Mouse (Mus musculus) forelimb bud, embryonic 11.5 days (tissue): ENCODE data around the gene Sncg.
A peak's percentile ranks its signal among the peaks of the same experiment; 100 is the strongest.
"Not testable (repeated sequence)": the region's sequence is repeated elsewhere in the genome, so short reads cannot be mapped to it uniquely, and the experiment has no call there.

Experiments used
- DNase-seq: peaks from one replicate; pipeline ENCODE4 v3.0.0-alpha.2; 2012; ENCODE audit warnings: low read depth, low spot score

The Sncg gene

GRCm38 (mm10) chr14:34374577-34374976 lies at the start of gene Sncg:
TSS of gene Sncg (minus strand) at chr14:34374789.
- no peak for DNase-seq

DNA sequence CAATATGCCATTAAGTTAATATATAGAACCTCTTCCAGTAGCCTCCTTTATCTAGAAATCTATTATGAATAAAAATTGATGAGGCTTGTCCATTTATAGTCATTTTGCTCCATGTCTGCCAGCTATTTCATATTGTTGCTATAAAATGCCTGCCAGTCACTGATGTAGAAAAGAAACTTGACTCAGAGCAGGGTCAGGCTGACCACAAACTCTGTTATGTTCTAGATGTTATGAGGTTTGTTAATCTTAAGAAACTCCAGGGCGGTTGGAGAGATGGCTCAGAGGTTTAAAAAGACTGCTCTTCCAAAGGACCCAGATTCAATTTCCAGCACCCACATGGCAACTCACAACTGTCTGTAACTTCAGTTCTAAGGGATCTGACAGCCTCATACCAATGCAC lies 46.5 kb upstream of the Sncg start:
- no peak for DNase-seq

DNA sequence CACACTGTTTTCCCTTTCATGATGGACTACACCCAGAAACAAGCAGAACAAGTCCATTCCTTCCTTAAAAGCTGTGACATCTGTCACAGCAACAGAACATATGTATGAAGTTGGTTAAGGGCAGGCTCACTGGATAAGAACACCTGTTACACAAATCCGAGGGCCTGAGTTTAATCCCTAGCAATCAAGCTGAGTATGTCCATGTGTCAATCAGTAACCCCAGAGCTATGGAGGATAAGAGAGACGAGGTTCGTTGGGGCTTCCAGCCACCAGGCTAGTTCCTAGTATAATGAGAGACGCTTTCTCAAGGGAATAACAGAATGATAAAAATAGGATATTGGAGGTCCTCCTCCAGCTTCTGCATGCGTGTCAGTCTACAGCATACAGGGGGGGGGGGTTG lies 42.9 kb upstream of the Sncg start:
- no peak for DNase-seq

GRCm38 (mm10) chr14:34416946-34417345 lies 42.4 kb upstream of the Sncg start:
- DNase-seq, result not testable (repeated sequence)

- DNase-seq, result no peak
Measured at GRCm38 (mm10) chr14:34412164-34412896, 37.7 kb upstream of the Sncg start.

DNA sequence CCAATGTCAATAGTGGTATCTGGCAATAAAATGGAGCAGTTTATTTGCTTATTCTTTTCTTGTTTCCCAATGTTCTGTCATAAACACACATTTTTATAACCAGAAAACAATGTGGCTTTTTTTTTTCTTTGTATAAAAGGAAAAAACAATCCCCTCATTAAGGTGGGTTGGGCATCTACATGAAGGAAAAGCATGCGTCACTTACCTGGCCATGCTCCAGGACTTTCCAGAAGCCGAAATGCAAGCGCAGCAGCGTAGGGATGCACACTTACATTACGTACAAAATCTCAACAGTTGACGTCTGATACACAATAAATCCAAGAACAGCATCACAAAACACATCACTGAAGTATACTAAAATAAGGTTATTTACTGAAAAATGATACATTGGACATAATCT lies 36.1 kb upstream of the Sncg start:
- DNase-seq, result no peak

DNA sequence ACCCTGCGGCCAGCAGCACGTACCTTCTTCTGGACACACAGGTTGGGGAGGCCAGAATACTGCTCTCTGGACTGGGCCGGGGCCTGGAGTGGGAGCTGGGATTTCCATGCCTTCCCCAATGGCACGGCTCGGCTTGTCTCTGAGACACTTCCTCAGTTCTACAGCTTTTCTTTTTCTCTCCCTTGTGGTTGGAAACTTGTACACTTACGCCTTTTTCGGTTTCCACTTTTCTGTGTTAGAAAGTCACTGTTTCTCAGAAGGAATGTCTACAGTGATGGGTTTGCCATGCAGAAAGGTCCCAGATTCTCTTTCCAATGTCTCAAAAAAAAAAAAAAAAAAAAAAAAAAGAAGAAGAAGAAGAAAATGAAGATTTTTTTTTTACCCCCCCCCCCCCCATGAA lies 28.8 kb upstream of the Sncg start:
- no peak for DNase-seq

GRCm38 (mm10) chr14:34402871-34403270 lies 28.3 kb upstream of the Sncg start:
- DNase-seq, result no peak

DNA sequence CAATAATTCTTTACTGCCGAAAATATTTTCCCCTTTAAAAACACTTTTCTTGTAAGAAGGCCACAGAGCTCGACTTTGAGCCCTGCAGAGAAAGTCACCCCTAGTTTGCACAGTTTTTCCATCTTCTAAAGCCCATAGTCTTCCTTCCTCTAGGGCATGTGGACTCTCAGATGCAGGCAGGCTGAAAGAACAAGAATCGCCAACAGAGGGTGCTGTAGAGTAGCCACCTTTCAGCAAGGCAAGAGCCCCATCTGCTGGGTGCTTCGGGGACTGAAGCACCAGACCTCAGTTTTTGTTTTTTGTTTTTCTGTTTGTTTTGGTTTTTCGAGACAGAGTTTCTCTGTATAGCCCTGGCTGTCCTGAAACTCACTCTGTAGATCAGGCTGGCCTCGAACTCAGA lies 26.5 kb upstream of the Sncg start:
- peak; percentile 80 for DNase-seq

DNA sequence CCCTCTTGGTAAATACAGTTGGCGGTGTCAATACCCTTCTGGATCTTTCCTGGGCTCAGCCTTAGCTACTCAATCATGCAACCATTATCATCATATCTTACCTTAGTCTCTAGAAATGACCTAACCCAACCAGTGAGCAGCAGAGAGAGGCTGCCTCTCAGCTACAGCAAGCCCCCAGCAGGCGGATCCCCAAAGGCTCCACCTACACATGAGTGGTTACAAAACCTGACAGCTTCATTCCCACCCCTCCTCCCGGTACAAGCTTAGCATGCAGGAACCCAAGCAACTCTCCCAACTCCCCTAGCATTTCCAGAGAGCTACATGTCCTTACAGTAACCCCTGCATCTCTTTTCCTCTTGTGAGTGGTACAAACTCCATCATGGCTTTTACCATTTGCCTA lies 25.4 kb upstream of the Sncg start:
- no peak for DNase-seq

DNA sequence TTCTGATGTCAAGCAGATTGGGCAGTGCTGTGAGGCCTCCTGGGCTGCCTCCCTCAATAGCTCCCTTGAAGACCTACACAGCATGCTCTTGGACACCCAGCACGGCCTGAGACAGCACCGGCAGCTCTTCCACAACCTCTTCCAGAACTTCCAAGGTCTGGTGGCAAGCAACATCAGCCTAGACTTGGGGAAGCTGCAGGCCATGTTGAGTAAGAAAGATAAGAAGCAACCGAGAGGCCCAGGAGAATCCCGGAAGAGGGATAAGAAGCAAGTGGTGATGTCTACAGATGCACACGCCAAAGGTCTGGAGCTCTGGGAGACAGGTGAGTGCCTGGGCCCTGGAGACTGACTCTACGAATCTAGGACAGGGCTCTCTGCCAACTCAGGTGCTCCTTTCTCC lies 24.7 kb upstream of the Sncg start:
- DNase-seq, result no peak

DNA sequence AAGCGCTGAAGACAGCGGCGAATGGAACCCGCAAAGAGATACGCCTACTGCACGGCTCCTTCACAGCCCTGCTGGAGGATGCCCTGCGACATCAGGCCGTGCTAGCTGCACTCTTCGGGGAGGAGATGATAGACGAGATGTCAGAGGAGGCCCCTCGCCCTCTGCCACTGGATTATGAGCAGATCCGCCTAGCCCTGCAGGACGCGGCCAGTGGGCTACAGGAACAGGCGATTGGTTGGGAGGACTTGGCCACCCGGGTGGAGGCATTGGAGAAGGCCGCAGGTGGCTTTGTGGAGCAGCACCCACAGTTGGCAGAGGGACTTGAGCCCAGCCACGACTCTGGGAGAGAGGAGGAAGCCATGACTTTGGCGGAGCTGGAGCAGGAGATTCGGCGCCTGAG lies 24.3 kb upstream of the Sncg start:
- no peak for DNase-seq

DNA sequence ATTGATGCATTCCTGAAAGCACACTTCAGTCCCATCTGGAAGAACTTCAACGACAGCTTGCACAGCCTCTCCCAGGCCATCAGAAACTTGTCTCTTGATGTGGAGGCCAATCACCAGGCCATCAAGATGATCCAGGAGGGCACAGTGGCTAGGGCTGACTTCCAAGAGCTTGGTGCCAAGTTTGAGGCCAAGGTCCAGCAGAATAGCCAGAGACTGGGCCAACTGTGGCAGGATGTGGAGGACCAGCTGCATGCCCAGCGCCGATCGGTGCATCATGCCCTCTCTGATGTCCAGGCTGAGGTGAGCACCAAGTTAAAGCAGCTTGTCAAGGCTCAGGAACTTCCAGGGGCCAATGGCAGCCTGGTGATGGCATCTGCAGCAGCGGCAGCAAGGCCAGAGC lies 23.3 kb upstream of the Sncg start:
- no peak for DNase-seq

DNA sequence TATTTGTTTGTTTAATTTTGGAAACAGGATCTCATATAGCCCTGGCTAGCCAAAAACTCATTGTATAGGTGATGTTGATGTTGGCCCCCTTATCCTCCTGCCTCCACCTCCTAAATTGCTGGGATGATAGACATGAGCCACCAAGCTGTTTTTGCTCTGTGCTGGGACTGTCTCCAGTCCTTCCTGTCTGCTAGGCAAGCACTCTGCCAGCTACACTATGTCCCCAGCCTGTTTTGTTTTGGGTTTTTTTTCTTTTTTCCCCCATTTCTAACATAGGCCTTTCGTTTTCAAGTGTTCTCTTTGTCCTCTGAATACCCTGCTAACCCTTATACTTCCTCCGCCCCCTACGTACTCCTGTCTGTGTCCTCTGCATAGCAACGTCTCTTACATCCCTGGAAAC lies 18.7 kb upstream of the Sncg start:
- no peak for DNase-seq

DNA sequence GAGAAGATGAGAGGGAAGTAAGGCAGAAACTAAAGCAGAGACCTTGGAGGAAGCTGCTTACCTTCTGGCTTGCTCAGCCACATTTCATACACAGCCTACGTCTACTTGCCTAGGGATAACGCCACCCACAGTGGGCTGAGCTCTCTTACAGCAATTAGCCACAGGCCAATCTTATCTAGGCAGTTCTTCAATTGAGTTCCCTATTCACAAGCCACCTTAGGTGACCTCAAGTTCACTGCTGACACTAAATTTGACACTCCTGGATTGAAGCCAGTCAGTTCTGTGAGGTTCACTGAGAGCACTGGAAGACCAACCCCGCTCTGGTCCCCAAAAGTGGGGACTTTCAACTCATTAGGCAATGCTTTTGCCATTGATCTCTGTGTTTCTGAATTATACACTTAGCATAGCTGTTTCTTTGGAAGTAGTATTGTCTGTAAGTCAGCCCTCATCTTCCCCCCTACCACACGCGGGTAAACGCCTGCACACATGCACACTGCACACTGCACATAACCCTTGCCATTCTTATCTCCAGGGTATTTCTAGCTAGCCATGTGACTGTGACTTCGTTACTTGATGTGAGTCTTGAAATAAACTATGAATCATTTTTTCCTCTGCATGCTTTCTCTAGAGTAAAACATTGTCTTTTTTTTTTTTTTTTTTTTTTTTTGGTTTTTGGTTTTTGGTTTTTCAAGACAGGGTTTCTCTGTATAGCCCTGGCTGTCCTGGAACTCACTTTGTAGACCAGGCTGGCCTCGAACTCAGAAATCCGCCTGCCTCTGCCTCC lies 8.5 kb upstream of the Sncg start:
- DNase-seq, result no peak

DNA sequence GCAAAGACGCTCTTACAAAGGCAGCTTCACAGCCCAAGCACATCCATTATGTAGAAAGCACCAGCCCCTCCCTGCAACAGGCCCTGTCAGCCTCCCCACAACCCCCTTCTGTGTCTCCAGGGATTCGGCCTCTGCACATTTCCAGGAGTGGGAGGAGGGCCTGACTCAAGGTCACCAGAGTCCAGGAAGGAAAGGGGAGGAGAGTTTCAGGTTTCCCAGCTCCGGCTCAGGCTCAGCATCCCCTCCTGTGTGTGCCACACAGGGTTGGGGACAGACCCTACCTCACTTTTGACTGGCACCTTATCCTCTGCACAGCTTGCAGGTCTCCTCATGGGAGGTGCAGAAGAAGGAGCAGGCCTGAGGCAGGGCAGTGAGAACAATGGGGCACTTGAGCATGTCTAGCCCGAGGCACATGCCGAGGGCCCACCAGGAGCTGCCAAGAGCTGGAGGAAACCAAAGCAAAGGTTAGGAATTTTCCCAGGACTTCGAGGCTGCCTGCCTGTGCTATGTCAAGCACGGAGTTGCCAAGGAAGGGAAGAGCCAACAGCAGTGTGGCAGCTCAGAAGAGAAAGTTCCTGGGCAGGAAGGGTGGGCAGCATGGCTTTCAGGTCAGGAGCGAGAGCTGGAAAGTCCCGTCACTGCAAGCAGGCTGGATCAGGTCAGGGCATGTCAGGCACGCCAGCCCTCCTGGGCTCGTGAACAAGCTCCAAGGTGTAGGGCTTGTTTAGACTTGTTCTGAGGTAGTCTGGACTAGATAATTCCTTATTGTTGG lies 4.2 kb upstream of the Sncg start:
- peak; percentile 62 for DNase-seq

DNA sequence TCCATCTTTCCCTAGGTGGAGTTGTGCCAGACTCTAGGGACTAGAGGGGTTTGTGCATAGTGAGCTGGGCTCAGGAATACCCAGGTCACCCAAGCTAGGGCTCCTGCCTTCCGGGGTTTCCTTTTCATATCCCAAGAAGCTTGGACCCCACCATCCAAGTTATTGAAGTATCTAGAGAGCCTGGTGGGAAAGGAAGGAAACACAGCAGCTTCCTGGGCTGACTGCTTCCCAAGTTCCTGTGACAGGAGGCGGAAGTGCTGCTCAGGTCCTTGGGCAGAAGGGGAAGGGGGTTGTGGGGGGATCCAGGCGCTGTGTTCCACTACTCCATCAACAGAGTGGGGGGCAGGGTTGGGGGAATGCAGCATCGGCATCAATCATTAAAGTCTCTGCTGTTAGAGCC lies 2.5 kb upstream of the Sncg start:
- no peak for DNase-seq

GRCm38 (mm10) chr14:34375941-34376340 lies 1.4 kb upstream of the Sncg start:
- no peak for DNase-seq

- no peak for DNase-seq
Measured at GRCm38 (mm10) chr14:34375415-34375904, 871 bp upstream of the Sncg start, which contains the start of gene Mmrn2. TSS of gene Mmrn2 (plus strand) at chr14:34375465.

- DNase-seq, result no peak
Measured at GRCm38 (mm10) chr14:34373581-34373980, 1.0 kb downstream of the Sncg start.

DNA sequence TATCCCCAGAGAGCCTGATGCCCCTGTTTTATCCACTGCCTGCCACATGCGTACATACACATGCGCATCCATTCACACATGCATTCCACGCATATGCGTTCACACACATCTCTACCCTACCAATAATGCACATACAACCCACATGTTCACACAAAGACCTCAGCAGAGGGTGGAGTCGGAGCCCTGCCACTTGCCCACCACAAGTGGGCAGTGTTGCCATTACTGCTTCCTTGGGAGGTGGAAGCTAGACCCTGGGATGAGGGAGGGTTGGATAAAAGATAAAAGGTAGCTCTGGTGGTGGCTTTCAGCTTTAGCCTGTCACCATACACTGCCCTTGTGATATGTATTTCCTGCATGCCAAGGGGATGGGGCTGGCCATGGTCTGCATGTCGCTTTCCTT lies 1.9 kb downstream of the Sncg start:
- peak; percentile 52 for DNase-seq

GRCm38 (mm10) chr14:34371763-34372162 lies 2.8 kb downstream of the Sncg start:
- DNase-seq, result no peak
